Mouse (Mus musculus) heart, postnatal 0 days (tissue): ENCODE results near the gene Olfr530. TPM values are rescaled to one million over a fixed set of nuclear protein-coding genes. Genes with fewer than 3 reads are reported as not detected.

Experiments
- ATAC-seq: fragments of 200-750 bp; cut with Nextera tagmentation; 2 replicates; pipeline ENCODE4 v1.8.0; 2017; ENCODE audit warnings: low read depth, moderate number of reproducible peaks, moderate library complexity; ENCODE audit not compliant: insufficient read depth
- DNase-seq: peaks from one replicate; pipeline ENCODE4 v3.0.0-alpha.2; 2016; ENCODE audit warnings: low spot score
- H3K27ac ChIP-seq: fragments of 300-500 bp; sonication (generic); 2 replicates; pipeline ENCODE4 v1.5.1; 2014; ENCODE audit warnings: low read depth, mild to moderate bottlenecking
- H3K27me3 ChIP-seq: fragments of 300-500 bp; sonication (generic); 2 replicates; pipeline ENCODE4 v1.6.1; 2014; ENCODE audit warnings: low read length, mixed read lengths; ENCODE audit not compliant: control insufficient read depth, insufficient read depth
- H3K36me3 ChIP-seq: fragments of 300-500 bp; sonication (generic); replicated peaks from 2 replicates; pipeline ENCODE4 v1.6.1; 2014; ENCODE audit warnings: low read length, mixed read lengths; ENCODE audit not compliant: control insufficient read depth, insufficient read depth
- H3K4me1 ChIP-seq: fragments of 300-500 bp; sonication (generic); 2 replicates; pipeline ENCODE4 v1.6.1; 2014; ENCODE audit warnings: antibody characterized with exemption; ENCODE audit not compliant: control insufficient read depth, insufficient read depth
- H3K4me2 ChIP-seq: fragments of 300-500 bp; sonication (generic); 2 replicates; pipeline ENCODE4 v1.6.1; 2014; ENCODE audit warnings: low read depth, mild to moderate bottlenecking, low read length, moderate library complexity
- H3K4me3 ChIP-seq: fragments of 300-500 bp; sonication (generic); 2 replicates; pipeline ENCODE4 v1.5.1; 2014; ENCODE audit warnings: low read depth, low read length
- H3K9ac ChIP-seq: fragments of 300-500 bp; sonication (generic); replicated peaks from 2 replicates; pipeline ENCODE4 v1.6.1; 2014; ENCODE audit warnings: low read depth, low read length, mixed read lengths
- H3K9me3 ChIP-seq: fragments of 300-500 bp; sonication (generic); replicated peaks from 2 replicates; pipeline ENCODE4 v1.6.1; 2016; ENCODE audit warnings: low read length; ENCODE audit not compliant: control insufficient read depth
- CTCF ChIP-seq: IDR thresholded peaks from 2 replicates; pipeline ENCODE4 v1.5.1; 2016; ENCODE audit warnings: antibody characterized with exemption, control low read depth, low read depth
- EP300 ChIP-seq: IDR thresholded peaks from 2 replicates; pipeline ENCODE4 v1.6.1; 2016; ENCODE audit warnings: antibody characterized with exemption, low read depth
- WGBS: fragments of 180-500 bp; shearing (Covaris S2); extraction: QIAGEN DNeasy Blood & Tissue Kit; methylation state at CpG from one replicate; pipeline ENCODE4 v1.1.7; 2014; 5-methylcytosine and 5-hydroxymethylcytosine counted together
- polyA plus RNA-seq: library from polyadenylated mRNA; unstranded; fragments of >200 nt; fragmentation: Nextera tagmentation; extraction: Ambion mirVana; gene quantifications from 2 replicates; pipeline ENCODE4 v1.2.1, GENCODE M21; 2015
- total RNA-seq: library from RNA; depleted of rRNA; stranded (reverse); fragments of >200 nt; gene quantifications from 2 replicates; pipeline ENCODE4 v1.2.3, GENCODE M21; 2014; ENCODE audit warnings: low replicate concordance; rRNA removed

Gene Olfr530
- total and polyA plus RNA-seq, 2 experiments from 2014 or later: not detected

GRCm38 (mm10) chr7:140333717-140334116 is 42.4 kb downstream of the Olfr530 start, which contains the start of gene Olfr527:
Olfr527 (plus strand) TSS chr7:140334017.
- TF ChIP-seq CTCF: no peak
- no peak for TF ChIP-seq EP300
- Histone ChIP-seq H3K27me3 (no peaks in the 10 kb centered on the region), H3K4me2 (no peak within 1 kb of the TSS), H3K27ac (no peak within 1 kb of the TSS), H3K36me3 (no peaks in the 10 kb centered on the region), H3K9ac (no peak within 1 kb of the TSS), H3K9me3 (no peaks in the 10 kb centered on the region), H3K4me1 (no peaks in the 10 kb centered on the region), H3K4me3 (no peak within 1 kb of the TSS)
- ATAC-seq (no peak), DNase-seq (no peak)
- WGBS: 66% methylated on average over 2 of the region's 2 CpGs

- no peak for ATAC-seq
- no peak for DNase-seq
- H3K9me3 ChIP-seq: no peaks in the 10 kb centered on the region
- no peaks in the 10 kb centered on the region for H3K27me3 ChIP-seq
- 50% methylated on average over 1 of the region's 1 CpGs for WGBS
- no peaks in the 10 kb centered on the region for H3K4me1 ChIP-seq
- no peak overlapping the region for H3K9ac ChIP-seq
- H3K27ac ChIP-seq: no peak overlapping the region
- TF ChIP-seq EP300 (no peak), CTCF (no peak)
- H3K4me2 ChIP-seq: no peak overlapping the region
- H3K36me3 ChIP-seq: no peaks in the 10 kb centered on the region
- H3K4me3 ChIP-seq: no peak overlapping the region
These were observed 46.3 kb downstream of the Olfr530 start for GRCm38 (mm10) chr7:140329766-140330304.

Other genes with a start within 250 kb of the Olfr530 start
- 9.2 and 53.7 TPM in 2 replicates for gene Mtg1, start 238.8 kb downstream of the Olfr530 start, total RNA-seq
- gene Mtg1, start 238.8 kb downstream of the Olfr530 start, polyA plus RNA-seq: 31.2 and 33.1 TPM in 2 replicates
- 0.61 TPM in 1 of 2 replicates, not detected in the other for gene Sprn, start 221.5 kb downstream of the Olfr530 start, total RNA-seq
- 0.16 and 0.25 TPM in 2 replicates for gene Sprn, start 221.5 kb downstream of the Olfr530 start, polyA plus RNA-seq
- gene Olfr522, start 211.6 kb downstream of the Olfr530 start, total RNA-seq: not detected in 2 replicates
- gene Olfr522, start 211.6 kb downstream of the Olfr530 start, polyA plus RNA-seq: not detected in 2 replicates
- not detected in 2 replicates for gene Olfr523, start 203.1 kb downstream of the Olfr530 start, total RNA-seq
- not detected in 2 replicates for gene Olfr523, start 203.1 kb downstream of the Olfr530 start, polyA plus RNA-seq
- not detected in 2 replicates for gene Olfr524, start 170.4 kb downstream of the Olfr530 start, total RNA-seq
- not detected in 2 replicates for gene Olfr524, start 170.4 kb downstream of the Olfr530 start, polyA plus RNA-seq
- gene Cd163l1, start 158.1 kb downstream of the Olfr530 start, total RNA-seq: 2.4 TPM in 1 of 2 replicates, not detected in the other
- gene Cd163l1, start 158.1 kb downstream of the Olfr530 start, polyA plus RNA-seq: not detected in 2 replicates
- 0.35 TPM in 1 of 2 replicates, not detected in the other for gene 5830411N06Rik, start 129.0 kb downstream of the Olfr530 start, total RNA-seq
- not detected in 2 replicates for gene 5830411N06Rik, start 129.0 kb downstream of the Olfr530 start, polyA plus RNA-seq
- gene Olfr525, start 55.5 kb downstream of the Olfr530 start, total RNA-seq: not detected in 2 replicates
- gene Olfr525, start 55.5 kb downstream of the Olfr530 start, polyA plus RNA-seq: not detected in 2 replicates
- gene Olfr527, start 42.3 kb downstream of the Olfr530 start, total RNA-seq: not detected in 2 replicates
- gene Olfr527, start 42.3 kb downstream of the Olfr530 start, polyA plus RNA-seq: not detected in 2 replicates
- gene Olfr60, start 14.7 kb downstream of the Olfr530 start, total RNA-seq: not detected in 2 replicates
- gene Olfr60, start 14.7 kb downstream of the Olfr530 start, polyA plus RNA-seq: not detected in 2 replicates
- gene Olfr531, start 26.6 kb upstream of the Olfr530 start, total RNA-seq: not detected in 2 replicates
- not detected in 2 replicates for gene Olfr531, start 26.6 kb upstream of the Olfr530 start, polyA plus RNA-seq
- gene Olfr532, start 45.3 kb upstream of the Olfr530 start, total RNA-seq: not detected in 2 replicates
- not detected in 2 replicates for gene Olfr532, start 45.3 kb upstream of the Olfr530 start, polyA plus RNA-seq
- gene Olfr533, start 87.0 kb upstream of the Olfr530 start, total RNA-seq: not detected in 2 replicates
- gene Olfr533, start 87.0 kb upstream of the Olfr530 start, polyA plus RNA-seq: not detected in 2 replicates
- gene Olfr535, start 107.9 kb upstream of the Olfr530 start, total RNA-seq: not detected in 2 replicates
- gene Olfr535, start 107.9 kb upstream of the Olfr530 start, polyA plus RNA-seq: not detected in 2 replicates
- gene Olfr536, start 131.1 kb upstream of the Olfr530 start, total RNA-seq: not detected in 2 replicates
- gene Olfr536, start 131.1 kb upstream of the Olfr530 start, polyA plus RNA-seq: not detected in 2 replicates
- gene Olfr538, start 191.6 kb upstream of the Olfr530 start, total RNA-seq: not detected in 2 replicates
- not detected in 2 replicates for gene Olfr538, start 191.6 kb upstream of the Olfr530 start, polyA plus RNA-seq
- gene Olfr46, start 224.9 kb upstream of the Olfr530 start, total RNA-seq: not detected in 2 replicates
- gene Olfr46, start 224.9 kb upstream of the Olfr530 start, polyA plus RNA-seq: not detected in 2 replicates